Mouse (Mus musculus) megakaryocyte, embryonic 14.5 days (primary cell): ENCODE data around the gene Tollip.

Experiments used
- FLI1 ChIP-seq: IDR thresholded peaks from 2 replicates; pipeline ENCODE4 v1.6.1; 2012; ENCODE audit warnings: low read length, inconsistent platforms, mixed read lengths
- GATA1 ChIP-seq: IDR thresholded peaks from 3 replicates; pipeline ENCODE4 v1.6.1; 2012; ENCODE audit warnings: mixed read lengths, low read length, inconsistent platforms, borderline replicate concordance

DNA sequence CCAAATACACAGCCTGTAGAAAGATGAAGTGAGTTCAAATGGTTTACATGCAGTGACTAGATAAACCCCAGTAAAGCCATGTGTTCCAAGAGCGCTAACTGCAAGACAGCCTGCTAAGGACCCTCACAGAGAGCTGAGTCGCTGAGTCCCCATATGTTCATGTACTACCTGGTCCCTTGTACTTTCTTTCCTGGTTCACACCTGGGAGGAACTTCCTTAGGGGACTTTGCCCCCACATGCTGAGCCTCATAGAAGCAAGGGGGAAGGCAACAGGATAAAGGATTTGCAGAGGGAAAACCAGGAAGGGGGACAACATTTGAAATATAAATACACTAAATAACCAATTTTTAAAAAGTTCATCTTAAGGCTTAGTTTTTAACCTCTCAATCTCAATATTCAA lies 39.5 kb downstream of the Tollip start:
- TF ChIP-seq GATA1 = no peak
- no peak for TF ChIP-seq FLI1
